Mouse (Mus musculus): Measurements from ENCODE around the gene Tcam1.

DNA sequence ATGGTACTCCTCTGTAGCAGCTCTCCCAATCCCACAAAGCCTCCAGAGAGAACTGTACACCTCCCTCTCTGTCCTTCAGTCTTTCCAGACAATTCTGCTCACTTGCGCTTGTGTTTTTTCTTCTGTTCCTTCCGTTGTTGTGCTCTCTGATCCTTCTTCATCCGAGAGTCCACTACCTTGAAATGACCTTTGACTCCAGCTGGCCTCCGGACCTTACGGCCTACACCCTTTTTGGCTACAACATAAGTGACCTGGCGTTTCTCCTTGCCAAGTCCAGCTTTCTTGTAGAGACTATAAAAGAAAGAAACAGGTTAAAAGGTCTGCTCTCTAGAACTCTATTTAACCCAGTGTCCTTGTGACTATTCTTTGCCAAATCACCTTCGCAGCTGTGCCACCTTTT is 27.1 kb upstream of the Tcam1 start:
- TF ChIP-seq ZMIZ1 (IDR thresholded peaks at IDR 0.05; ENCODE audit: low read depth, low read length) = no peak
- no peak for TF ChIP-seq USF2 (IDR thresholded peaks at IDR 0.05; ENCODE audit: borderline replicate concordance in 1 of 2, insufficient read depth in 1 of 2, low read depth in 1 of 2, low read length in 2 of 2)
- no peak for TF ChIP-seq EP300 (IDR thresholded peaks at IDR 0.05; ENCODE audit: low read depth in 1 of 2, low read length in 2 of 2)
- no peak for TF ChIP-seq CHD1 (IDR thresholded peaks at IDR 0.05; ENCODE audit: low read depth, low read length)
- TF ChIP-seq RCOR1 (IDR thresholded peaks at IDR 0.05; ENCODE audit: low read depth, low read length) = no peak
- no peak for TF ChIP-seq CTCF (IDR thresholded peaks at IDR 0.05 in 2 of 3, conservative IDR thresholded peaks at IDR 0.05 in 1 of 3; ENCODE audit: control insufficient read depth in 1 of 3, insufficient read depth in 1 of 3, low read depth in 2 of 3, low read length in 3 of 3, poor library complexity in 1 of 3, severe bottlenecking in 1 of 3)
- no peak for TF ChIP-seq MYB (IDR thresholded peaks at IDR 0.05; ENCODE audit: low read depth, low read length)
- TF ChIP-seq MYC (IDR thresholded peaks at IDR 0.05; ENCODE audit: low read depth, low read length) = no peak
- TF ChIP-seq CHD2 (IDR thresholded peaks at IDR 0.05; ENCODE audit: low read length) = no peak
- TF ChIP-seq KAT2A (conservative IDR thresholded peaks at IDR 0.05; ENCODE audit: low read depth, low read length) = no peak
- no peak for TF ChIP-seq SMC3 (IDR thresholded peaks at IDR 0.05; ENCODE audit: low read depth, low read length)
- TF ChIP-seq UBTF (IDR thresholded peaks at IDR 0.05; ENCODE audit: borderline replicate concordance, insufficient read depth, low read depth, low read length) = no peak
- peak in 1 of 2 experiments; percentile 44; a peak in 1 of 4 replicates for TF ChIP-seq POLR2A (IDR thresholded peaks at IDR 0.05; ENCODE audit: control insufficient read depth in 1 of 2, insufficient read depth in 1 of 2, low read depth in 1 of 2, low read length in 2 of 2, poor library complexity in 1 of 2)
- no peak for TF ChIP-seq MAFK (IDR thresholded peaks at IDR 0.05; ENCODE audit: borderline replicate concordance, low read depth, low read length)
